16 mouse cellular contexts compared by ENCODE assay signal in the genomic region with DNA sequence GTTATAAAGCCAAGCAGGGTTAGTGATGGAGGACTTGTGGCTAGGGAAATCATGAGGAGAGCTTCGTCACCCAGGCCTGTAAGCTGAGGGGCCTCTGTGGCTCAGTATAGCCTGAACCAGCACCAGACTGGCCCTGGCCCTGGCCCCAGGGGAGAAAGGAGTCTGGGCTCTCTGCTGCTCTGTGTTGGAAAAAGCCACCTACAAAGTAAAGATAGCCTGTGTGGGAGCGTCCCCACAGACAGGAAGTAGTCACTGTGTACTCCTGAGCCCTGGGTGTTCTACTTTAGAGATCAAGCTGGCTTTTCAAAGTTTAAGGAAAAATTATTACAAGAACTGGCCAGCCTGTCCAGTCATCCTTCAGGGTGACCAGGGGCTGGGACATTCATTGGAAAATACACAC.
"Had no signal": no experiment of that assay in that cellular context is flagged by ENCODE, and none has a peak within 500 bp of the region (broad histone marks: within the 10 kb centered on the region; RNA-seq: fewer than 3 reads in every experiment).

No protein-coding gene starts in this region.

- H3K27ac ChIP-seq: neural tube, embryonic 12.5 days; neural tube, embryonic 13.5 days; neural tube, embryonic 15.5 days; stomach, embryonic 15.5 days; stomach, postnatal 0 days had no signal

- H3K36me3 ChIP-seq: neural tube, embryonic 12.5 days; neural tube, embryonic 13.5 days; neural tube, embryonic 15.5 days; stomach, embryonic 15.5 days had no signal

- H3K4me1 ChIP-seq: neural tube, embryonic 12.5 days; neural tube, embryonic 13.5 days; neural tube, embryonic 15.5 days; stomach, embryonic 15.5 days had no signal

- H3K4me3 ChIP-seq: neural tube, embryonic 12.5 days; neural tube, embryonic 13.5 days; neural tube, embryonic 15.5 days; stomach, embryonic 15.5 days had no signal

- H3K27me3 ChIP-seq: neural tube, embryonic 12.5 days; neural tube, embryonic 13.5 days; neural tube, embryonic 15.5 days; stomach, embryonic 15.5 days had no signal

- H3K9me3 ChIP-seq: neural tube, embryonic 12.5 days; neural tube, embryonic 13.5 days; neural tube, embryonic 15.5 days; stomach, embryonic 15.5 days had no signal

- DNase-seq: retina, postnatal 1 day; right cerebral cortex, postnatal 14 days; right cerebral cortex, postnatal 25 days; right cerebral cortex, postnatal 4 days; spleen, adult 18-20 months; thymus, adult 18-20 months; thymus, adult 2 months; thymus, postnatal 14 days; thymus, postnatal 25 days; thymus, postnatal 36 days; thymus, postnatal 4 days had no signal
